Mouse (Mus musculus) forebrain, embryonic 11.5 days (tissue): Measurements from ENCODE around the gene Adm2. TPM values are rescaled to one million over a fixed set of nuclear protein-coding genes. Genes with fewer than 3 reads are reported as not detected.

Source experiments
- ATAC-seq: fragments of 200-750 bp; cut with Nextera tagmentation; replicated peaks from 2 replicates; pipeline ENCODE4 v1.8.0; 2017; ENCODE audit warnings: moderate TSS enrichment; ENCODE audit not compliant: low FRiP score
- DNase-seq: peaks from one replicate; pipeline ENCODE4 v3.0.0-alpha.2; 2017; ENCODE audit warnings: low spot score
- H3K27ac ChIP-seq: fragments of 300-500 bp; sonication (generic); 2 replicates; pipeline ENCODE4 v1.5.1; 2014; ENCODE audit warnings: low read depth, low read length
- H3K27me3 ChIP-seq: fragments of 300-500 bp; sonication (generic); 2 replicates; pipeline ENCODE4 v1.6.1; 2014; ENCODE audit warnings: mild to moderate bottlenecking, low read length, mixed read lengths; ENCODE audit not compliant: control insufficient read depth, insufficient read depth
- H3K36me3 ChIP-seq: fragments of 300-500 bp; sonication (generic); 2 replicates; pipeline ENCODE4 v1.6.1; 2014; ENCODE audit warnings: mild to moderate bottlenecking, low read length, moderate library complexity, mixed read lengths; ENCODE audit not compliant: control insufficient read depth, insufficient read depth
- H3K4me1 ChIP-seq: fragments of 300-500 bp; sonication (generic); replicated peaks from 2 replicates; pipeline ENCODE4 v1.6.1; 2014; ENCODE audit warnings: low read length, mixed read lengths; ENCODE audit not compliant: control insufficient read depth, insufficient read depth
- H3K4me2 ChIP-seq: fragments of 300-500 bp; sonication (generic); 2 replicates; pipeline ENCODE4 v1.6.1; 2014; ENCODE audit warnings: low read depth, mild to moderate bottlenecking, low read length, moderate library complexity, mixed read lengths; ENCODE audit not compliant: severe bottlenecking
- H3K4me3 ChIP-seq: fragments of 300-500 bp; sonication (generic); 2 replicates; pipeline ENCODE4 v1.5.1; 2014; ENCODE audit warnings: low read depth, low read length
- H3K9ac ChIP-seq: fragments of 300-500 bp; sonication (generic); 2 replicates; pipeline ENCODE4 v1.6.1; 2014; ENCODE audit warnings: low read length
- H3K9me3 ChIP-seq: fragments of 300-500 bp; sonication (generic); 2 replicates; pipeline ENCODE4 v1.6.1; 2016; ENCODE audit warnings: low read length, mixed read lengths; ENCODE audit not compliant: control insufficient read depth
- whole genome bisulfite sequencing: fragments of 180-500 bp; shearing (Covaris S2); extraction: QIAGEN DNeasy Blood & Tissue Kit; methylation state at CpG from one replicate; pipeline ENCODE4 v1.1.7; 2014; 5-methylcytosine and 5-hydroxymethylcytosine counted together
- polyA plus RNA-seq: library from polyadenylated mRNA; unstranded; fragments of >200 nt; fragmentation: Nextera tagmentation; extraction: Ambion mirVana; gene quantifications from 2 replicates; pipeline ENCODE4 v1.2.1, GENCODE M21; 2014

Adm2 gene
- polyA plus RNA-seq, 1 experiment from 2014 or later, result 0.15 TPM

DNA sequence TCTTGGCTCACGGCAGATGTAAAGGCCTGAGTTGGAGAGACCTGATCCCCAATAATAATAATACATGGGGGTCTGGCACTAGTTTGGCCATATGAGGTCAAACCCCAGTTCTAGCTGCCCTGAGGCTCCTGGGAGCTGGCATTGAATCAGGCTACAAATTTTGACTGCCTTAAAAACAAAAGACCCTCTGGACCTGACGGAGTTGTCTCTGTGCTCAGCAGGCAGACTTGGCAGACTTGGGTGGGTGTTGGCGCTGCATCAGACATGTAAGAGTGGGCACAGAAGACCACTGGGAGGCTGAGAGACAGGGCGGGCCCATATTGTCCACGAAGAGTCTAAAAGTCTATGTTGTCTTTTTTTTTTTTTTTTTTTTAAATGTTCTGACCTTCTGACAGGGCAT lies 35.9 kb upstream of the Adm2 start:
- H3K4me3 ChIP-seq, result no peak overlapping the region
- no peaks in the 10 kb centered on the region for H3K27me3 ChIP-seq
- H3K4me2 ChIP-seq, result no peak overlapping the region
- H3K9me3 ChIP-seq, result no peaks in the 10 kb centered on the region
- H3K9ac ChIP-seq, result no peak overlapping the region
- peaks cover 3% of the 10 kb centered on the region; the same call in 1 of the 2 replicates for H3K36me3 ChIP-seq
- no peak for ATAC-seq
- H3K4me1 ChIP-seq, result no peaks in the 10 kb centered on the region
- no peak overlapping the region for H3K27ac ChIP-seq
- 92% methylated on average over 5 of the region's 5 CpGs for WGBS
- no peak for DNase-seq

DNA sequence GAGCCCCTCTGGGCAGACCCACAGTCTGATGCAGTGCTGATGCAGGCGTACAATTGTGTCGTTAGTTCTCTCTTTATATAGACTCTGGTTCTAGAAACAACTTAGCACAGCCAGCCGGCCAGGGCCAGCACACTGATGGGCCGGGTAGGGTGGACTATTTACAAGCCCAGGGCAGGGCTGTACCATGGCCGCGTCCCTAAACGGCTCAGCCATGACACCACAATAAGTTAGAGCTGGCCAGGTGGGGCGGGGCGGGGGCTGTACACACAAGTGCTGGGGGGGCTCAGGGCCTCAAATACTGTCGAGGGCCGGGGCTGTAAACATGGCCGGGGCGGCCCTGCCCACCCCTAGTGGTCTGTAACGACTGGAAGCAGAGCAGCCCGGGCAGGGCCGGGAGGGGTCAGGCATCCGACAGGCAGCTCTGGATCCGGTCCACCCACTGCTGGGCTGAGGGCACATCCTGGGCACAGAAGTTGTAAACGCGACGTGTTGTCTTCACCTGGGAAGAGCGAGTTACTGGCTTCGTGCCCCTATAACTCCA lies 34.2 kb upstream of the Adm2 start:
- 91% methylated on average over 23 of the region's 23 CpGs for WGBS
- peaks cover 9% of the 10 kb centered on the region; the same call in 1 of the 2 replicates for H3K36me3 ChIP-seq
- no peak overlapping the region for H3K27ac ChIP-seq
- H3K27me3 ChIP-seq, result no peaks in the 10 kb centered on the region
- ATAC-seq (no peak), DNase-seq (no peak)
- H3K4me2 ChIP-seq, result no peak overlapping the region
- no peak overlapping the region for H3K4me3 ChIP-seq
- no peaks in the 10 kb centered on the region for H3K9me3 ChIP-seq
- H3K4me1 ChIP-seq, result no peaks in the 10 kb centered on the region
- no peak overlapping the region for H3K9ac ChIP-seq

DNA sequence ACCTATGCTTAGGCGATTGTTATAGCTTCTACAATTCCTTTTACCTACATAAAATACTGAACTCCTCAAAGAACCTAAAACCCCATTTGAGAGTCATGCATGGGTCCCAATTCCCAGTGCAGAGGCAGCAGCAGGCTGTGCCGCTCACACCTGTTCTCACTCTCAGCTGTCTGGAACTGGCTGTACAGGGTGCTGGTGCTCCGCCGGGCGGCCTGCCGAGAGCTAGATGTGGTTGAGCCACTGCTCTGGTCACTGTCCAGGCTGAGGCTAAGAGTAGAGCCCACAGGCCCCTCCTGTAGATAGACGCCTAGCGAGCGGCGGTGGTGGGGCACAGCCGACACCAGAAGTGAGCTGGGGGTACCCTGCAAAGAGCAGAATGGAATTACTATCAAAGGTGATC lies 33.1 kb upstream of the Adm2 start:
- DNase-seq (no peak), ATAC-seq (no peak)
- Histone ChIP-seq H3K36me3 (peaks cover 11% of the 10 kb centered on the region; the same call in 1 of the 2 replicates), H3K4me2 (no peak overlapping the region), H3K9ac (no peak overlapping the region), H3K9me3 (no peaks in the 10 kb centered on the region), H3K27ac (no peak overlapping the region), H3K4me1 (no peaks in the 10 kb centered on the region), H3K4me3 (no peak overlapping the region), H3K27me3 (no peaks in the 10 kb centered on the region)
- 95% methylated on average over 11 of the region's 11 CpGs for WGBS

DNA sequence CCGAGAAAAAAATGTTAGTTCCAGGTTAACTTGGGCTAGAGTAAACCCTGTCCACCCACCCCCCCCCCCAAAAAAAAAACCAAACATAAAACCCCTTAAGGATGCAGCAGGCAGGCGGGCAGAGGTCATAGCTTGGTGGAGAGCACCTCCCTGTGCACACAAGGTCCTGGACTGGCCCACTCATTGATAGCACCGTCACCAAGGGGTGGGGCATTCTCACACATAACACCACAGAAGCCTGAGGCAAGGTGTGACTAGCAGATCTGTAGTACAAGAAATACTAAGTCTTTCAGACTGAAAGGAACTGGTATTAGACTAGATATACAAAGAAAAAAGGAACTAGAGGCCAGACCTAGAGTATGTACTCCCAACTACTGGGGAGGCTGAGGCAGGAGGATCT lies 31.0 kb upstream of the Adm2 start:
- H3K27ac ChIP-seq, result no peak overlapping the region
- no peak overlapping the region for H3K4me3 ChIP-seq
- ATAC-seq (no peak), DNase-seq (no peak)
- peaks cover 13% of the 10 kb centered on the region; the same call in 1 of the 2 replicates for H3K36me3 ChIP-seq
- H3K9ac ChIP-seq, result no peak overlapping the region
- 94% methylated on average over 3 of the region's 3 CpGs for WGBS
- H3K4me2 ChIP-seq, result no peak overlapping the region
- no peaks in the 10 kb centered on the region for H3K9me3 ChIP-seq
- no peaks in the 10 kb centered on the region for H3K4me1 ChIP-seq
- H3K27me3 ChIP-seq, result no peaks in the 10 kb centered on the region

DNA sequence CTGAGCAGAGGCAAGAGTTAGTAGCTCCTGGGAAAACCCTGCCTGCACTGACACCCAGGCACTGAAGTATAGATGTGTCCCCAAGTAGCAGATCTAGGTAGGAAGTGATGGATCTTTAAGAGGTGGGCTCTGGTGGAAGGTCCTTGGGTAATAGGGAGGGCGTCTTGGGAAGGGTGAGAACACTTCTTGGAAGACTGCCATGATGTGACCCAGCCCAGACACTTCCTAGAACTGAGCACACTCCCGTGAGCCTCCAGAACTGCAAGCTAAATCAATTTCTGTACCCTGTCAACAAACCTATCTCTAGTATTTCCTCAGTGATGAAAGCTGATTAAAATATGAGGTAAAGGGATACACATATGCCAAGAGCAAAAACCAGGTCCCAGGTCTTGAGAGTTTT lies 29.7 kb upstream of the Adm2 start:
- WGBS, result 96% methylated on average over 2 of the region's 2 CpGs

DNA sequence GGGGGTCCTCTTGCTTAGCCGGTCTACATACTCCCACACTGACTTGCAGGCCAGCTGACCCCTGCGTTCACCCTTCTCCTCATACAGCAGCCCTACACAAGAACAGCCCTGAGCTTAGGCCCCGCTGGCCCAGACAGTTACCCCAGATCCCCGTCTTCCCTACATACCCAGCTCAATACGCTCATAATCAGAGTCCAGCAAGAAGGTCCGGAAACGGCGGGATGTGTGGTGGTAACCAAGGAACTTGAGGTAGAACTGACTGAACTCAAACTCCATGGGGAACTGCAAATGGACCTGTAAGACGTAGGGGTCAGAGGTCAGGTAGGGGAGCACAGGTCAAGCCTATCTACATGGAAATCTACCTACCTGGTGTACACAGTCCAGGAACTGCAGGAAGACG lies 28.7 kb upstream of the Adm2 start:
- Histone ChIP-seq H3K27ac (no peak overlapping the region), H3K9ac (no peak overlapping the region), H3K4me3 (no peak overlapping the region), H3K9me3 (no peaks in the 10 kb centered on the region), H3K36me3 (peaks cover 13% of the 10 kb centered on the region; the same call in 1 of the 2 replicates), H3K4me1 (no peaks in the 10 kb centered on the region), H3K4me2 (no peak overlapping the region), H3K27me3 (no peaks in the 10 kb centered on the region)
- 92% methylated on average over 10 of the region's 10 CpGs for WGBS
- no peak for ATAC-seq
- no peak for DNase-seq

More for the DNA sequence above, 29.7 kb upstream of the Adm2 start:
- Histone ChIP-seq H3K9me3 (no peaks in the 10 kb centered on the region), H3K27ac (no peak overlapping the region), H3K36me3 (peaks cover 13% of the 10 kb centered on the region; the same call in 1 of the 2 replicates), H3K4me2 (no peak overlapping the region), H3K4me3 (no peak overlapping the region), H3K9ac (no peak overlapping the region), H3K27me3 (no peaks in the 10 kb centered on the region), H3K4me1 (no peaks in the 10 kb centered on the region)
- DNase-seq (no peak), ATAC-seq (no peak)

DNA sequence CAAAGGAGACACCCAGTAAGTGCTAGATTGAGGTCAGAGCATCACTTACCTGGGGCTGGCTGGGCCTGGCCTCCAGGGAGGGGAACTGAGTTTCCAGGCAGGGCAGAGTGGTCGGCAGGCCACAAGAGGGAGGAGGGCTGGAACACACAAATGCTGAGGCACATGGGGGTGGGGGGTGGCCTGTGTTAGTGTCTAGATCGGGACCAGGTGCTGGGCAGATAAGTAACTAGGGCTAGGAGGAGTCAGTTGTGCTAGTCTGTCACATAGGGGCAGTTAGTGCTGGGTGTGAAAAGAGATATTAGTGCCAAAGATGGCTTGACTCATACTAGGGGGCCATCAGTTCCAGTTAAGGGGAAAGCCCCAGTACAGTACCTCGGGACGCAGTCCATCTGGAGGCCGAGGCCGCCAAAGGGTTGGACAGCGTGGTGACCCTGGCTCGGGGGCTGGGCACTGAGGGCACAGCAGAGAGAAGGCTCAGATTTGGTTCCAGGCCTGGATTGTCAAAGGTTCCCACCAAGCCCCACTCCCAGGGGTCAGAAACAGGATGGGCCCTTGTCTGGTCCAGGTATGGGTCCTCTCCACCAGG lies 26.8 kb upstream of the Adm2 start:
- no peak overlapping the region for H3K4me2 ChIP-seq
- H3K4me1 ChIP-seq, result no peaks in the 10 kb centered on the region
- no peak overlapping the region for H3K4me3 ChIP-seq
- no peak for DNase-seq
- peaks cover 12% of the 10 kb centered on the region; the same call in 1 of the 2 replicates for H3K36me3 ChIP-seq
- WGBS, result 92% methylated on average over 8 of the region's 8 CpGs
- ATAC-seq, result no peak
- no peak overlapping the region for H3K27ac ChIP-seq
- no peak overlapping the region for H3K9ac ChIP-seq
- no peaks in the 10 kb centered on the region for H3K27me3 ChIP-seq
- H3K9me3 ChIP-seq, result no peaks in the 10 kb centered on the region

DNA sequence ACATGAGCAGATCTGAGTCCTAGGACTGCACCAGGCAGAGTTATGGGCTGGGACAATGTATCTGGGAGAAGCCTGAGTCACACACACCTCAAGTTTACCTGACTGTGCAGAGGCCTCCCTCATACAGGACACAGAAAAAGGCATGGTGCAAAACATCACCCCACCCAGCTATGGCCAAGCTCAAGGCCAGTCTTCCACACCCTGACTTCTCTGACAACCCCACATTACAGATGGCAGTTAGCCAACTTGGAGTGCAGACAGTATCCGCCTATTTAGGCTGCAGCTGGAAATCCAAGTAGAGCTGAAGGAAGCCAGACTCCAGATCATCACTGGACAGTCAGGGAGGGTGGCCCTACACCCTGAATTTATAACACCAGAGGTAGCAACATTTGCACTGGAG lies 26.1 kb upstream of the Adm2 start:
- 100% methylated on average over 1 of the region's 1 CpGs for WGBS
- Histone ChIP-seq H3K4me1 (no peaks in the 10 kb centered on the region), H3K36me3 (peaks cover 12% of the 10 kb centered on the region; the same call in 1 of the 2 replicates), H3K4me2 (no peak overlapping the region), H3K9me3 (no peaks in the 10 kb centered on the region), H3K27ac (no peak overlapping the region), H3K4me3 (no peak overlapping the region), H3K9ac (no peak overlapping the region), H3K27me3 (no peaks in the 10 kb centered on the region)
- no peak for ATAC-seq
- DNase-seq, result no peak

DNA sequence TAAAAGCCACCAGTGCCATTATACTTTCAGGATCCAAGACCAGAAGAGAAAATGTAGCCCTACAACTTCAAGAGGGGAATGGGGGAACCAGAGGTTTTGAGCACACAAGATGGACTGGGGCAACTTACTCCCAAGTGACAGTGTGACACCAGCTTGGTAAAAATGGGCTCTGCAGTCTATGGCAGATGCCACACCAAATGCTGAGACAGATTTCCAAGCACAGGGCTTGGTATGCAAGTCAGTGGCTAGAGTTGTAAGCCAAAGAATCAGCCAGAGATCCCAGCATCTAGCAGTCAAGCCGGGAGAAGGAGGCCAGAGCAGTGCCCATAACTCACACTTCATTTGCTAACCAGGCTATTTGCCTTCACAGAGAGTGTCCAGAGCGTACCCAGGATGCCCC lies 24.8 kb upstream of the Adm2 start:
- 96% methylated on average over 2 of the region's 2 CpGs for WGBS

More for the DNA sequence above, 24.8 kb upstream of the Adm2 start:
- DNase-seq (no peak), ATAC-seq (no peak)
- Histone ChIP-seq H3K4me3 (no peak overlapping the region), H3K9me3 (no peaks in the 10 kb centered on the region), H3K27me3 (no peaks in the 10 kb centered on the region), H3K4me2 (no peak overlapping the region), H3K4me1 (no peaks in the 10 kb centered on the region), H3K27ac (no peak overlapping the region), H3K9ac (no peak overlapping the region), H3K36me3 (peaks cover 14% of the 10 kb centered on the region)
